Mouse (Mus musculus) megakaryocyte, embryonic 14.5 days (primary cell): Measurements from ENCODE around the gene Mta2.

Experiments used
- FLI1 ChIP-seq: IDR thresholded peaks from 2 replicates; pipeline ENCODE4 v1.6.1; 2012; ENCODE audit warnings: low read length, inconsistent platforms, mixed read lengths
- GATA1 ChIP-seq: IDR thresholded peaks from 3 replicates; pipeline ENCODE4 v1.6.1; 2012; ENCODE audit warnings: mixed read lengths, low read length, inconsistent platforms, borderline replicate concordance

- no peak for TF ChIP-seq GATA1
- TF ChIP-seq FLI1: no peak
Observed at GRCm38 (mm10) chr19:8992769-8993624, 51.3 kb downstream of the Mta2 start.
